Mouse (Mus musculus) erythroblast, embryonic 14.5 days (primary cell): ENCODE measurements around the gene Cdc42ep3.

Experiments
- GATA1 ChIP-seq: IDR thresholded peaks from 2 replicates; pipeline ENCODE4 v1.6.1; 2012; ENCODE audit warnings: low read length, inconsistent platforms, mixed read lengths
- TAL1 ChIP-seq: IDR thresholded peaks from 3 replicates; pipeline ENCODE4 v1.6.1; 2012; ENCODE audit warnings: low read length, inconsistent platforms, mixed read lengths

GRCm38 (mm10) chr17:79354444-79355270 lies at the start of gene Cdc42ep3:
- TF ChIP-seq GATA1 (no peak), TAL1 (no peak)
